Mouse (Mus musculus) stomach, embryonic 15.5 days (tissue): ENCODE results near the gene Itpk1. TPM values are rescaled to one million over a fixed set of nuclear protein-coding genes. Genes with fewer than 3 reads are reported as not detected.
A peak's percentile ranks its signal among the peaks of the same experiment; 100 is the strongest.

Experiments used
- ATAC-seq: fragments of 200-750 bp; cut with Nextera tagmentation; 2 replicates; pipeline ENCODE4 v1.8.0; 2017; ENCODE audit warnings: low read depth, moderate number of reproducible peaks, moderate TSS enrichment; ENCODE audit not compliant: insufficient read depth, low FRiP score
- H3K27ac ChIP-seq: fragments of 300-500 bp; sonication (generic); 2 replicates; pipeline ENCODE4 v1.5.1; 2015; ENCODE audit warnings: mild to moderate bottlenecking, inconsistent platforms
- H3K27me3 ChIP-seq: fragments of 300-500 bp; sonication (generic); replicated peaks from 2 replicates; pipeline ENCODE4 v1.6.1; 2015; ENCODE audit warnings: inconsistent platforms
- H3K36me3 ChIP-seq: fragments of 300-500 bp; sonication (generic); 2 replicates; pipeline ENCODE4 v1.6.1; 2015; ENCODE audit warnings: inconsistent platforms
- H3K4me1 ChIP-seq: fragments of 300-500 bp; sonication (generic); 2 replicates; pipeline ENCODE4 v1.6.1; 2015; ENCODE audit warnings: inconsistent platforms
- H3K4me2 ChIP-seq: fragments of 300-500 bp; sonication (generic); 2 replicates; pipeline ENCODE4 v1.6.1; 2015; ENCODE audit warnings: mild to moderate bottlenecking, inconsistent platforms
- H3K4me3 ChIP-seq: fragments of 300-500 bp; sonication (generic); replicated peaks from 2 replicates; pipeline ENCODE4 v1.5.1; 2015; ENCODE audit warnings: inconsistent platforms
- H3K9ac ChIP-seq: fragments of 300-500 bp; sonication (generic); 2 replicates; pipeline ENCODE4 v1.6.1; 2015; ENCODE audit warnings: inconsistent platforms
- H3K9me3 ChIP-seq: fragments of 300-500 bp; sonication (generic); 2 replicates; pipeline ENCODE4 v1.6.1; 2016; ENCODE audit warnings: inconsistent platforms
- WGBS: fragments of 180-500 bp; shearing (Covaris S2); methylation state at CpG from one replicate; pipeline ENCODE4 v1.1.7; 2015; 5-methylcytosine and 5-hydroxymethylcytosine counted together
- polyA plus RNA-seq: library from polyadenylated mRNA; unstranded; fragments of >200 nt; fragmentation: Nextera tagmentation; extraction: Ambion mirVana; gene quantifications from 2 replicates; pipeline ENCODE4 v1.2.1, GENCODE M21; 2015

The Itpk1 gene
- polyA plus RNA-seq, 1 experiment from 2014 or later = 20.1 TPM

DNA sequence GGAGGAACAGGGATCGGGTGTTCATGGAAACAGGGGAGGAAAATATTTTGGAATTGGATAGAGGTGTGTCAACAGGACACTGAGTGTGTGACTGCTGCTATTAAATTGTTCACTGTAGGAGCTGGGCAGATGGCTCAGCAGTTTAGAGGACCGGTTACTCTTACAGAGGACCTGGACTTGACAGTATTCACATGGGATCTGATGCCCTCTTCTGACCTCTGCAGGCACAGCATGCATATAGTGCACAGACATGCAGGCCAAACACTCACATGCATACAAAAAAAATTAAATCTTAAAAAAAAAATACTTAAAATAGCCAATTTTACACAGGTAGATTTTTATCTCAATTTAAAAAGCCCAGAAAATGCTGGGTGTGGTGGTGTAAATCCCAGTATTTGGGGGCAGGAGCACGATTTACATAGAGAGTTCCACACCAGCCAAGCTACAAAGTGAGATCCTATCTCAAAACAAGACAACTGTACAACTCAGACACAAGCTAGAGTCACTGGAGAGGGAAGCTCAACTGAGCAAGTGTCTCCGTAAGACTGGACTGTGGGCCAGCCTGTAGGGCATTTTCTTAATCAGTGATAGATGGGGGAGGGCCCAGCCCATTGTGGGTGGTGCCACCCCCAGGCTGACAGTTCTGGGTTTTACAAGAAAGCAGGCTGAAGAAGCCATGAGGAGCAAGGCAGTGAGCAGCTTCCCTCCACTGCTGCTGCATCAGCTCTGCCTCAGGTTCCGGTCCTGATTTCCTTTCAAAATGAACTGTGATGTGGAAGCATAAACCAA is 129.0 kb downstream of the Itpk1 start:
- ATAC-seq = no peak
- no peak overlapping the region for H3K9ac ChIP-seq
- 74% methylated on average over 5 of the region's 5 CpGs for WGBS
- no peaks in the 10 kb centered on the region for H3K27me3 ChIP-seq
- no peak overlapping the region for H3K4me3 ChIP-seq
- no peaks in the 10 kb centered on the region for H3K4me1 ChIP-seq
- H3K27ac ChIP-seq = 0 out of 2 replicates have a peak overlapping the region, but pooled peaks have one; percentile 51
- H3K9me3 ChIP-seq = no peaks in the 10 kb centered on the region
- no peaks in the 10 kb centered on the region for H3K36me3 ChIP-seq
- H3K4me2 ChIP-seq = no peak overlapping the region

GRCm38 (mm10) chr12:102573036-102573435 is 131.7 kb downstream of the Itpk1 start:
- H3K27ac ChIP-seq = no peak overlapping the region
- H3K9me3 ChIP-seq = no peaks in the 10 kb centered on the region
- H3K9ac ChIP-seq = no peak overlapping the region
- H3K4me2 ChIP-seq = no peak overlapping the region
- H3K36me3 ChIP-seq = no peaks in the 10 kb centered on the region
- no peak for ATAC-seq
- H3K4me3 ChIP-seq = no peak overlapping the region
- no peaks in the 10 kb centered on the region for H3K27me3 ChIP-seq
- 67% methylated on average over 7 of the region's 7 CpGs for WGBS
- no peaks in the 10 kb centered on the region for H3K4me1 ChIP-seq

GRCm38 (mm10) chr12:102571666-102572065 is 133.1 kb downstream of the Itpk1 start:
- H3K36me3 ChIP-seq = no peaks in the 10 kb centered on the region
- H3K27me3 ChIP-seq = no peaks in the 10 kb centered on the region

DNA sequence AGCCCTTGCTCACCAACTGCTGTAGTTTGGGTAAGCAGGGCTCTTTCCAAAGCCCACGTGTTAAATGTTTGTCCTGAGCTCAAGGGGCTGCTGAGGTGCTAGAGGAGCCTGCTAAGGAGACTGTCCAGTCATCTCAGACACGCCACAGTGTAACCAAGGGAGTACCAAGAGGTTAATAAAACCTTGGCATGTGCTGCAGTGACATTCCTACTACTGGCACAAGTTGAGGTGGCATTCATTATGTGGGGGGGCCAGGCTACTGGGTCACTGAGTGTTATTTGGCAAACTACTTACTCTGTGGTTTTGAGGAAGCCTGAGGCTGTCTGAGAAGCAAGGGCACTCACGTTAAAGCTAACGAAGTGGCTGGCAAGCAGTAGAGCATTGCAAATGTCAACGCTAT is 134.0 kb downstream of the Itpk1 start:
- Histone ChIP-seq H3K36me3 (no peaks in the 10 kb centered on the region), H3K27me3 (no peaks in the 10 kb centered on the region), H3K4me2 (no peak overlapping the region), H3K9me3 (no peaks in the 10 kb centered on the region), H3K9ac (no peak overlapping the region), H3K4me3 (no peak overlapping the region), H3K27ac (no peak overlapping the region), H3K4me1 (no peaks in the 10 kb centered on the region)
- no peak for ATAC-seq
- 78% methylated on average over 5 of the region's 5 CpGs for WGBS

More at GRCm38 (mm10) chr12:102571666-102572065, 133.1 kb downstream of the Itpk1 start:
- 85% methylated on average over 9 of the region's 9 CpGs for WGBS
- Histone ChIP-seq H3K4me2 (no peak overlapping the region), H3K9me3 (no peaks in the 10 kb centered on the region), H3K4me1 (no peaks in the 10 kb centered on the region), H3K9ac (no peak overlapping the region), H3K4me3 (no peak overlapping the region), H3K27ac (no peak overlapping the region)
- no peak for ATAC-seq

DNA sequence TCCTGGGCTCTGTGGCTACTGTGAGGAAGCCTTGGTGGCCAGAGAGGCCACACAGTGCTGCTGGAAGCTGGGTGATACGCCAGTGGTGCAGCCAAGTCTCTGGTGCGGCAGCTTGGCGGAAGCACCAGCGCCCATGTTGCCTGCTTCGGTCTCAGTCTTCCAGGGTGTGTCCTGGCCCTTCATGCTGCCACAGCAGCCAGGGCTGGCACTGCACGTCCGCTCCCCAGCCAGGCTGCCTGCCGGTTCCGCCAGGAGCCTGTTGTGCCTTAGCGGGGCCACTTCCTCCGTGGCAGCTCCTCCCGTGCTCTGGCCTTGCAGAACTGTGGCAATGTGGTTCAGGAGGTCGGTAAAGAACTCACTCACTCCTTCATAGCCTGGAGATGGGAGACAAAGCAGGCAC is 134.6 kb downstream of the Itpk1 start:
- 86% methylated on average over 13 of the region's 13 CpGs for WGBS
- no peaks in the 10 kb centered on the region for H3K4me1 ChIP-seq

GRCm38 (mm10) chr12:102568219-102568618 is 136.5 kb downstream of the Itpk1 start:
- H3K9ac ChIP-seq = no peak overlapping the region
- H3K36me3 ChIP-seq = no peaks in the 10 kb centered on the region
- H3K9me3 ChIP-seq = no peaks in the 10 kb centered on the region
- ATAC-seq = no peak
- H3K27ac ChIP-seq = no peak overlapping the region
- H3K4me1 ChIP-seq = no peaks in the 10 kb centered on the region
- no peaks in the 10 kb centered on the region for H3K27me3 ChIP-seq
- H3K4me2 ChIP-seq = no peak overlapping the region
- 78% methylated on average over 7 of the region's 7 CpGs for WGBS
- H3K4me3 ChIP-seq = no peak overlapping the region

More for the DNA sequence above, 134.6 kb downstream of the Itpk1 start:
- H3K27me3 ChIP-seq = no peaks in the 10 kb centered on the region
- H3K27ac ChIP-seq = no peak overlapping the region
- H3K9me3 ChIP-seq = no peaks in the 10 kb centered on the region
- H3K9ac ChIP-seq = no peak overlapping the region
- no peak overlapping the region for H3K4me2 ChIP-seq
- no peak overlapping the region for H3K4me3 ChIP-seq
- no peaks in the 10 kb centered on the region for H3K36me3 ChIP-seq
- ATAC-seq = no peak

- Histone ChIP-seq H3K9ac (no peak overlapping the region), H3K27me3 (no peaks in the 10 kb centered on the region), H3K4me3 (no peak overlapping the region), H3K4me2 (no peak overlapping the region), H3K36me3 (no peaks in the 10 kb centered on the region), H3K9me3 (no peaks in the 10 kb centered on the region), H3K4me1 (no peaks in the 10 kb centered on the region), H3K27ac (no peak overlapping the region)
- WGBS = 84% methylated on average over 2 of the region's 2 CpGs
- ATAC-seq = no peak
Observed at GRCm38 (mm10) chr12:102566951-102567350, 137.8 kb downstream of the Itpk1 start.

GRCm38 (mm10) chr12:102565086-102565485 is 139.6 kb downstream of the Itpk1 start:
- Histone ChIP-seq H3K9ac (no peak overlapping the region), H3K27ac (no peak overlapping the region), H3K9me3 (no peaks in the 10 kb centered on the region), H3K36me3 (no peaks in the 10 kb centered on the region), H3K4me2 (no peak overlapping the region), H3K27me3 (no peaks in the 10 kb centered on the region), H3K4me1 (no peaks in the 10 kb centered on the region), H3K4me3 (no peak overlapping the region)
- peak; percentile 36; the same call in 1 of the 2 replicates for ATAC-seq
- WGBS = 68% methylated on average over 6 of the region's 6 CpGs

- Histone ChIP-seq H3K27ac (no peak overlapping the region), H3K36me3 (no peaks in the 10 kb centered on the region), H3K4me2 (no peak overlapping the region), H3K9ac (no peak overlapping the region), H3K27me3 (peaks cover 20% of the 10 kb centered on the region), H3K9me3 (no peaks in the 10 kb centered on the region), H3K4me1 (no peaks in the 10 kb centered on the region), H3K4me3 (no peak overlapping the region)
- WGBS = 80% methylated on average over 5 of the region's 5 CpGs
- ATAC-seq = no peak
Observed at GRCm38 (mm10) chr12:102557372-102557771, 147.4 kb downstream of the Itpk1 start.

GRCm38 (mm10) chr12:102555850-102556249 is 148.9 kb downstream of the Itpk1 start:
- H3K36me3 ChIP-seq = no peaks in the 10 kb centered on the region
- no peaks in the 10 kb centered on the region for H3K9me3 ChIP-seq
- H3K4me3 ChIP-seq = no peak overlapping the region
- H3K27me3 ChIP-seq = peaks cover 20% of the 10 kb centered on the region
- no peaks in the 10 kb centered on the region for H3K4me1 ChIP-seq
- no peak for ATAC-seq
- no peak overlapping the region for H3K27ac ChIP-seq
- H3K4me2 ChIP-seq = no peak overlapping the region
- H3K9ac ChIP-seq = no peak overlapping the region
- 65% methylated on average over 3 of the region's 3 CpGs for WGBS

DNA sequence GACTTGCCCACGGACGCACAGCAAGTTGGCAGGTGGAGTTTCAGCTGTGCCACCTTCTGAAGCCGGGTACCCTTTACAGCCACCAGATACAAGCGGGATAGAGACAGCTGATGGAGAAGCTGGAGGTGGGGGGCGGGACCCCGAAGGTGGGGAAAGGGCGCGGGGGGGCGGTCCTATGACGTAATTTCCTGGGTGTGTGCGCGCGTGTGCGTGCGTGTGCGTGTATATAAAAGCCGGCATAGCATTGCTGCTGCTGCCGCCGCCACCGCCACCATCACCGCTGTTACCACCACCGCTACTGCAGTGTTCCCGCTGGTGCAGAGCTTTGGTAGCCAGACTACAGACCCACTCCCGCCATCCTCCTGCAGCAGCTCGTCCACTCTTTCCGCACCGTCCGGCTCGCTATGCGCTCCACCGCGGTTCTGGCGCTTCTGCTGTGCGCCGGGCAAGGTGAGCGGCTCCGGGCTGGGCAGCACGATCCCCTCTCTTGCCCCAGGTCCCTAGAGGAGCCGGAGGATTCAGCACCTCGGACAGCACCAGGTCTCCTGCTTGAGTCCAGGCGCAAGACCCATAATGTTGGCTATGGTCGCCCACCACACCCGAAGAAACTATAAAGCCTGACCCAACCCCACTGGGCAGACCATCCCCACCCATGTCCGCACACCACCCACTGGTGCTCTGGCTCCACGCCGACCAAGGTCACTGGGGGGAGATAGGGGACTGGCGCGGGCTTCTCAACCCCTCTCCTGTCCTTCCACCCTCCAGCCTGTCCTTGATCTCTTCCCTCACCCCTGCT is 149.8 kb downstream of the Itpk1 start, which contains the start of gene Chga:
Gene Chga (plus strand): TSS at position 249 of the 796 bp plus-strand sequence.
- ATAC-seq = peak; percentile 48; the same call in 1 of the 2 replicates
- Histone ChIP-seq H3K27me3 (peaks cover 20% of the 10 kb centered on the region), H3K4me1 (no peaks in the 10 kb centered on the region), H3K9me3 (no peaks in the 10 kb centered on the region), H3K27ac (no peak within 1 kb of the TSS), H3K4me2 (peak within 1 kb of the TSS; percentile 45), H3K9ac (no peak within 1 kb of the TSS), H3K36me3 (no peaks in the 10 kb centered on the region), H3K4me3 (peak within 1 kb of the TSS; percentile 22)
- WGBS = 2% methylated on average over 47 of the region's 48 CpGs

- no peak overlapping the region for H3K4me3 ChIP-seq
- 73% methylated on average over 14 of the region's 14 CpGs for WGBS
- H3K4me2 ChIP-seq = no peak overlapping the region
- peaks cover 20% of the 10 kb centered on the region for H3K27me3 ChIP-seq
- no peaks in the 10 kb centered on the region for H3K36me3 ChIP-seq
- no peaks in the 10 kb centered on the region for H3K9me3 ChIP-seq
- ATAC-seq = no peak
- H3K4me1 ChIP-seq = no peaks in the 10 kb centered on the region
- H3K27ac ChIP-seq = no peak overlapping the region
- no peak overlapping the region for H3K9ac ChIP-seq
Observed at GRCm38 (mm10) chr12:102553705-102554275, 150.9 kb downstream of the Itpk1 start.
